Mouse (Mus musculus) natural killer cell, adult 2 months (primary cell): ENCODE data around the gene Polr2j.
A peak's percentile ranks its signal among the peaks of the same experiment; 100 is the strongest.

ENCODE experiments used
- DNase-seq, 2 experiments: peaks; one replicate each; pipeline ENCODE4 v3.0.0; 2022; ENCODE audit warnings: low spot score in 2 of 2

The Polr2j gene

DNA sequence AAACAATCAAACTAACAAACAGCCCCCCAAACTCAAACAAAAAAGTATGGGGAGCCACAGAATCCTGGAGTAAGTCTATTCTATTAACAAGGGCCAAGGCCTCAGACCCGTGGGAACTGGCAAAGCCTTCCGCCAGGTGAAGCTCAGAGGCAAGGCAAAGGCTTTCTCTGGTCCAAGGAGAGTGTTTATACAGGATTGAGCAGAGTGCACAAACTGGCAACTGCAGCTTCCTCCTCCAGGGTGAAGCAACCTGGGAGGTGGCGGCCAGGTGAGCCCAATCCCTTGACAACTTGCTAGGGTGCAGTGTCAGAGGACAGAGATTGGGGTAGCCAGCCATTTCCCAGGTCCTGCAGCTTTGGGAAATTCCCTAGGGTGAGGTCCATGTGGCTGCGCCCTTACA, 50.9 kb downstream of the Polr2j start:
- DNase-seq = no peak

DNA sequence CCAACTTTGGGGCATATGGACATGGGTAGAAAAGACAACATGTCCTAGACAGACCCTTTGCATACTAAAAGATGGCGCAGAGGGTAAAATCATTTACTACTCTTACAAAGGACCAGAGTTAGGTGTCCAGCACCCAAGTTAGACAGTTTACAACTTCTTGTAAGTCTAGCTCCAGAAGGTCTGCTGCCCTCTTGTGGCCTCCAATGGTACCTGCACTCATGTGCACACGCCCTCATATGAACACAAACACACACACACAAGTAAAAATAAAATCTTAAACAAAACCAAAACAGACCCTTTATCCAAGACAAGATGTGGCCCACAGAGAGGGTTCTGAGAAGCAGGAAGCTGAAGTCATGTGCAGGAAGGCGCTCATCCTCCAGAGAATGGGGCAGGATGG, 51.6 kb downstream of the Polr2j start:
- DNase-seq = no peak

DNA sequence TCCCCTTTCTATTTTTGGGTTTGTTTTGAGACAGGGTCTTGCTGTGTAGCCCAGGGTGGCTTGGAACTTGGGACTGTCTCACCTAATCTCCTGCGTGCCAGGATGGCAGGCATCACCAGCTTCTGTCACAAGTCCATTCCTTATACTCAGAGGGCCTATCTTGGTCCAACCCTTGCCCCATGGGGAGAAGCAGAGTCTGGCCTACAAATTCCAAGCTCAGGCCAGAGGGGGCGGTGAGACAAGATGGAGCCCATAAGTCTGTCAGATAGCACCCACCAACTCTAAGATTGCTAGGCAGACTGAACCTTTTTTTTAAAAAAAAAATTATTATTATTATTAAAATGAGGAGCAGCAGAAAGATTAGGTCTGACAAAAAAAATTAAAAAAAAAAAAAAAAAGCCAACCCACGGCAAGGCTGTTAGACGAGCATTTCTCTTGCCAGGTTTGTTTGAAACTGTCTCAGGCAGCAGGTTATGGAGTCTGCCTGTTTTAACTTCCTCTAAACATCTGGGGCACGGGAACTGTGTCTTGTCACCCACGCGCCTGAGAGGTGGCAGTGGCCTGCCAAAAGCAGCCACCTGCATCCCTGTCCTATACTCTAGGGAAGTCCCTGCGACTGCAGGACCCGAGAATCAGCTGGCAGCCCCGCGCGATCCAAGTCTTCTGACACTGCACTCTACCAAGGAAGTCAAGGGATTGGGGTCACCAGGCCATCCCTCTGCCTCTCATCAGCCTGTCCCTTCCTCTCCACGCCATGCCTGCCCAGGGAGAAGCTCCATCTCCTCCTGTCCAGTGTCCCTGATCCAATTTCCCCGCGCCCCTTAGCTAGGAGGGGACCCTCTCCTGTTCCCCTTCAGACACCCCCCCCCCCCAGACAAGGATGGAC, 53.4 kb downstream of the Polr2j start:
- DNase-seq = peak; percentile 40 to 66

DNA sequence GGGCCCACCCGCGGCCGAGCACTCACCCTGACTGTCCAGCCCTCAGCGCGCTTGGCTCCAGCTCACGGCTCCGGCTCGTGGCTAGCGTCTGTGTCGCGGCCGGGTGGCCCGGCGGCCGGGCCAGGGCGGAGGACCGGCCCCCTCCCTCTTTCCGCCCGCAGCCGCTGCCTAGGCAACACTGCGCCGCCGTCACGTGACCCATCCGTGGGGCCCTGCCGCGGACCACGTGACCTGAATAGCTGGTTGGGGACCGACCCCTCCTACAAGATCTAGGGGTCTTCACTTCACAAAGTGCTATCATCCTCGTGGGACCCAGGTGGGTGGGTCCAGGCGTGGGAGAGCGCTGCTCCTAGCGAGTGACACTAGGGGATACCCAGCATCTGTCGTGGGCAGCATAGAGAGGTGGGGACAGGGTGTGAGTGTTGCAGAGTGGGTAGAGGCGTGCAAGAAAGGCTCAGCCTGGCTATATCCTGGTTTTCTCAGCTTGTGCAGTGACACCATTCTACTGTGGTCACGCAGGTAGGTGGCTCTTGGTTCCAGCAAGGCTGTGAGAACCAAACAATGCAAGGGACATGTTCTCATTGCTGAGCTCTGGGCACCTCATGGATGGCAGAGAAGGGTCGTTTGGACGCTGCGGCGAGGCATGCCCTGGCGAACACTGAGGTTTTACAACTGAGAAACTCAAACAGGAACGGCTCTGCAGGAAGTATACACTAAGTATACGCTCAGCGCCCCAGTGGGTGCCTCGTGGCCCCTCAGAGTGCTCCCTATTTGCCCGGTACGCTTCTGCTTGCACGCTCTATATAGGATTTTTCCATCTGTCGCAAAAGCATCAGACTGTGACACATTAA, 54.3 kb downstream of the Polr2j start, which contains the start of gene Orai2:
Gene Orai2 (minus strand): TSS at position 202 of the 851 bp plus-strand sequence.
- peak; percentile 86 to 87 for DNase-seq

DNA sequence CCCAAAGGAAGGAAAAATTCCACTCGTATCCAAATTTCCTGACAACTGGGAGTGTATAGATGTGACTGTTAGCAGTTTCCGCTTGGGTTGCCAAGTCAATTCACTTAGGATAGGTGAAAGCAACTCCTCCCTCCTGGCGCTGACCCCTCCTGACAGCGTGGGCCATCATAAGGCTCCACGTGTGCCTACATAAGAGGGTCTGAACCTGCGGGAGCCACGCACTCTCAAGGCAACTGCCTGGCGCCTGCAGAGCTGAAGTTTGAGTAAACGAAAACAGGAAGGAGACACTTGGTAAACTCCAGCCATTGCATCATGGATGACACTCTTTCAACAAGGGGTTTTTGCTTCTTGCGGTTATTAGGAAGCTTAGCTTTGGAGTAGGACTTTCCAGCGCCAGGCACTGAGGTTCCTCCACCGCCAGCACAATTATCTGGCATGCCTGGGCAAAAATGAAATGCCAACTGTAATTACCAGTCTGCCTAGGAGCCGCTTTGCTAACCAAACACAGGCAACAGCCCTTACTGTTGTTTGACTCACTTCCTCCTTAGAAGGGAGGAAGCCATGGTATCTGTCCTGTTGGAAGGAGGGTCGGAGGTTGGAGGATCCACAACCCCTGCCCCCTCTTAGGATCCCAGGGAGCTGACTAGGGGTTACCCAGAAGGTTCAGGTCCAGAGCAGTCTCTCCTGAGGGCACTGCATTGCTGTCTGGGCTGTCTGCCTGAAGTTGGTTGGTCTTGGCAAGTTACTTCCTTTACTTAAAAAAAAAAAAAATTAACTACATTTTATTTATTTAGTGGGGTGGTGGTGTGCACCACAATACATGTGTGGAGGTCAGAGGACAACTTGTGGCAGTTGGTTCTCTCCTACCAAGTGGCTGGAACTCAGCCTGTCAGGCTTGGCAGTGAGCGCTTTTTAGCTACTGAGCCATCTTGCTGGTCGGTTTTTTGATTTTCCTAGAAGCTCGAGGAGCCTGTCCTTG, 55.2 kb downstream of the Polr2j start:
- DNase-seq = peak; percentile 41 to 52
